Mouse (Mus musculus) forebrain, postnatal 0 days (tissue): Measurements from ENCODE around the gene Fgr. TPM values are rescaled to one million over a fixed set of nuclear protein-coding genes. Genes with fewer than 3 reads are reported as not detected.
A peak's percentile ranks its signal among the peaks of the same experiment; 100 is the strongest.
"Not testable (repeated sequence)": the region's sequence is repeated elsewhere in the genome, so short reads cannot be mapped to it uniquely, and the experiment has no call there.

ENCODE experiments used
- ATAC-seq: fragments of 200-750 bp; cut with Nextera tagmentation; 2 replicates; pipeline ENCODE4 v1.8.0; 2017; ENCODE audit warnings: mild to moderate bottlenecking, moderate library complexity
- DNase-seq: peaks from one replicate; pipeline ENCODE4 v3.0.0-alpha.2; 2015
- H3K27ac ChIP-seq: fragments of 300-500 bp; sonication (generic); 2 replicates; pipeline ENCODE4 v1.5.1; 2014; ENCODE audit warnings: low read depth, mild to moderate bottlenecking, antibody characterized with exemption, low read length, moderate library complexity, mixed read lengths
- H3K27me3 ChIP-seq: fragments of 300-500 bp; sonication (generic); 2 replicates; pipeline ENCODE4 v1.6.1; 2014; ENCODE audit warnings: mild to moderate bottlenecking, low read length, mixed read lengths; ENCODE audit not compliant: insufficient read depth
- H3K36me3 ChIP-seq: fragments of 300-500 bp; sonication (generic); 2 replicates; pipeline ENCODE4 v1.6.1; 2014; ENCODE audit warnings: mild to moderate bottlenecking, moderate library complexity; ENCODE audit not compliant: insufficient read depth
- H3K4me1 ChIP-seq: fragments of 300-500 bp; sonication (generic); 2 replicates; pipeline ENCODE4 v1.6.1; 2014; ENCODE audit warnings: antibody characterized with exemption; ENCODE audit not compliant: insufficient read depth
- H3K4me2 ChIP-seq: fragments of 300-500 bp; sonication (generic); 2 replicates; pipeline ENCODE4 v1.6.1; 2014; ENCODE audit warnings: low read depth, mild to moderate bottlenecking, moderate library complexity
- H3K4me3 ChIP-seq: fragments of 300-500 bp; sonication (generic); 2 replicates; pipeline ENCODE4 v1.5.1; 2014; ENCODE audit warnings: low read depth, low read length, mixed read lengths
- H3K9ac ChIP-seq: fragments of 300-500 bp; sonication (generic); 2 replicates; pipeline ENCODE4 v1.6.1; 2014; ENCODE audit warnings: mild to moderate bottlenecking
- H3K9me3 ChIP-seq: fragments of 300-500 bp; sonication (generic); 2 replicates; pipeline ENCODE4 v1.6.1; 2016; ENCODE audit warnings: low read length
- CTCF ChIP-seq: sonication (generic); IDR thresholded peaks from 2 replicates; pipeline ENCODE4 v1.5.1; 2016; ENCODE audit warnings: antibody characterized with exemption, control low read depth, low read depth
- WGBS: fragments of 180-500 bp; shearing (Covaris S2); extraction: QIAGEN DNeasy Blood & Tissue Kit; methylation state at CpG from one replicate; pipeline ENCODE4 v1.1.7; 2014; 5-methylcytosine and 5-hydroxymethylcytosine counted together
- polyA plus RNA-seq: library from polyadenylated mRNA; unstranded; fragments of >200 nt; fragmentation: Nextera tagmentation; extraction: Ambion mirVana; gene quantifications from 2 replicates; pipeline ENCODE4 v1.2.1, GENCODE M21; 2015
- total RNA-seq: library from RNA; depleted of rRNA; stranded (reverse); fragments of >200 nt; gene quantifications from 2 replicates; pipeline ENCODE4 v1.2.3, GENCODE M21; 2014; rRNA removed

The Fgr gene
- not detected in 2 replicates for total RNA-seq
- 0.06 TPM in 2 replicates for polyA plus RNA-seq

- WGBS: 10% methylated on average over 21 of the region's 21 CpGs
- no peaks in the 10 kb centered on the region for H3K4me1 ChIP-seq
- no peaks in the 10 kb centered on the region for H3K36me3 ChIP-seq
- H3K27me3 ChIP-seq: peaks cover 20% of the 10 kb centered on the region; the same call in 1 of the 2 replicates
- no peak for DNase-seq
- no peak within 1 kb of the TSS for H3K9ac ChIP-seq
- no peak within 1 kb of the TSS for H3K27ac ChIP-seq
- no peak for ATAC-seq
- H3K4me3 ChIP-seq: no peak within 1 kb of the TSS
- H3K9me3 ChIP-seq: no peaks in the 10 kb centered on the region
- peak within 1 kb of the TSS; percentile 26; the same call in 1 of the 2 replicates for H3K4me2 ChIP-seq
- TF ChIP-seq CTCF: no peak
These were observed at the start of gene Fgr for GRCm38 (mm10) chr4:132973814-132974398. TSS of gene Fgr (plus strand) at chr4:132974095.

GRCm38 (mm10) chr4:132926520-132926919 lies 47.4 kb upstream of the Fgr start:
- H3K4me3 ChIP-seq, DNase-seq, H3K27me3 ChIP-seq, H3K9me3 ChIP-seq, ATAC-seq, H3K4me1 ChIP-seq, H3K36me3 ChIP-seq, H3K4me2 ChIP-seq, H3K27ac ChIP-seq, H3K9ac ChIP-seq: not testable (repeated sequence)
- whole genome bisulfite sequencing: 65% methylated on average over 2 of the region's 2 CpGs

DNA sequence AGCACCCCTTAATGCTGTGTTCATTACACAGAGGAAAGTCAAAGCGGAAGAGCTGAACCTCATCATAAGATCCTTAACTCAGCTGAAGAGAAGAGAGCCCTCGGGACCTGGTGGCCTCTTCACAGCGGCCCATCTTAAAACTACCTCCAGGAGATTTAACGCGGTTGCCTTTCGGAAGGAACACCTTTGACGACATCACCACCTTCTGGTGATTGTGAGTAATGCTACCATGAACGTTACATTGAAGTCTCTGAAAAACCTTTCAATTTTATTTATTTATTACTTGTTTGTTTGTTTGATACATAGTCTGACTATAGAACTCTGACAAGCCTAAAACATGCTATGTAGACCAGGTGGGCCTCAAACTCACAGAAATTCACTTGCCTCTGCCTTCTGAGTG lies 43.1 kb upstream of the Fgr start:
- no peak overlapping the region for H3K27ac ChIP-seq
- peak; percentile 48 for DNase-seq
- no peak overlapping the region for H3K4me3 ChIP-seq
- peak; percentile 72 for TF ChIP-seq CTCF
- H3K27me3 ChIP-seq: no peaks in the 10 kb centered on the region
- no peak overlapping the region for H3K9ac ChIP-seq
- WGBS: 5% methylated on average over 8 of the region's 8 CpGs
- H3K4me1 ChIP-seq: no peaks in the 10 kb centered on the region
- no peaks in the 10 kb centered on the region for H3K9me3 ChIP-seq
- H3K4me2 ChIP-seq: no peak overlapping the region
- no peaks in the 10 kb centered on the region for H3K36me3 ChIP-seq
- ATAC-seq: no peak

DNA sequence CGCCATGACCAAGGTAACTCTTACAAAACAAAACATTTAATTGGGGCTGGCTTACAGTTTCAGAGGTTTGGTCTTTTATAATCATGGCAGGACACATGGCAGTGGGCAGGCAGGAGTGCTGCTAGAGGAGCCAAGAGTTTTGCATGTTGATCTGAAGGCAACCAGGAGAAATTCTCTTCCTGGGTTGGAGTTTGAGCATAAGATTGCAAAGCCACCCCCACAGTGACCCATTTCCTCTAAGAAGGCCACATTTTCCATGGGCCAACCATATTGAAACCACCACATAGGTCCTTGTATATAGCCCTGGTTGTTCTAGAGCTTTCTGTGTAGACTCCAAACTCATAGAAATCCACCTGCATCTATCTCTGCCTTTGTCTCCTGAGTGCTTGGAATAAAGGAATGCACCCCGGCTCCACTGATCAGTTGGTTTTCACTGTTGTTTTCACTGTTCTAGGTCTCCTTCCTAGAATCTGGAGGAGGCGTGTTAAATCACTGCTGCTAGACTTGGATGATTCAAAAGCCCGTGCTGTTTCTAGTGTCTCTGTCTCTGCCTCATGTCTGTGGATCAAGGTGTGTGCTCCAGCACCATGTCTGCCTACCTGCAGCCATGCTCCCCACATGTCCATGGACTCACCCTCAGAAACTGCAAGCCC lies 41.0 kb upstream of the Fgr start:
- H3K9me3 ChIP-seq: no peaks in the 10 kb centered on the region
- DNase-seq (no peak), ATAC-seq (no peak)
- H3K27ac ChIP-seq: no peak overlapping the region
- H3K4me3 ChIP-seq: no peak overlapping the region
- no peaks in the 10 kb centered on the region for H3K36me3 ChIP-seq
- no peaks in the 10 kb centered on the region for H3K27me3 ChIP-seq
- no peak overlapping the region for H3K4me2 ChIP-seq
- no peaks in the 10 kb centered on the region for H3K4me1 ChIP-seq
- TF ChIP-seq CTCF: no peak
- no peak overlapping the region for H3K9ac ChIP-seq
- 77% methylated on average over 4 of the region's 4 CpGs for WGBS

GRCm38 (mm10) chr4:132934639-132935038 lies 39.3 kb upstream of the Fgr start:
- Histone ChIP-seq H3K4me1 (peaks cover 4% of the 10 kb centered on the region; the same call in 1 of the 2 replicates), H3K9ac (no peak overlapping the region), H3K27ac (no peak overlapping the region), H3K9me3 (no peaks in the 10 kb centered on the region), H3K36me3 (no peaks in the 10 kb centered on the region), H3K4me2 (no peak overlapping the region), H3K4me3 (no peak overlapping the region), H3K27me3 (no peaks in the 10 kb centered on the region)
- DNase-seq (no peak), ATAC-seq (peak; percentile 12; the same call in 1 of the 2 replicates)
- 25% methylated on average over 7 of the region's 7 CpGs for WGBS
- TF ChIP-seq CTCF: no peak

GRCm38 (mm10) chr4:132938181-132938941 lies 35.5 kb upstream of the Fgr start:
- DNase-seq: peak; percentile 87
- 33% methylated on average over 12 of the region's 12 CpGs for WGBS
- H3K9ac ChIP-seq: 0 out of 2 replicates have a peak overlapping the region, but pooled peaks have one; percentile 4
- peak overlapping the region; percentile 80 for H3K27ac ChIP-seq
- H3K4me2 ChIP-seq: peak overlapping the region; percentile 13; the same call in 1 of the 2 replicates
- no peak overlapping the region for H3K4me3 ChIP-seq
- H3K4me1 ChIP-seq: peaks cover 4% of the 10 kb centered on the region; the same call in 1 of the 2 replicates
- no peaks in the 10 kb centered on the region for H3K36me3 ChIP-seq
- peak; percentile 94 for ATAC-seq
- H3K27me3 ChIP-seq: no peaks in the 10 kb centered on the region
- TF ChIP-seq CTCF: 0 out of 2 replicates have a peak, but pooled peaks have one; percentile 10
- H3K9me3 ChIP-seq: no peaks in the 10 kb centered on the region
